Mouse (Mus musculus): ENCODE results near the gene Tctex1d4.

Tctex1d4 gene

GRCm38 (mm10) chr4:117126675-117127290 lies at the start of gene Tctex1d4:
Tctex1d4 (plus strand) TSS chr4:117126794.
- no peak for DNase-seq (ENCODE audit: low spot score)

GRCm38 (mm10) chr4:117087948-117088640 lies 38.5 kb upstream of the Tctex1d4 start:
- DNase-seq (ENCODE audit: low spot score): no peak

- no peak for DNase-seq (ENCODE audit: low spot score)
Observed at GRCm38 (mm10) chr4:117090586-117090985, 36.0 kb upstream of the Tctex1d4 start.

DNA sequence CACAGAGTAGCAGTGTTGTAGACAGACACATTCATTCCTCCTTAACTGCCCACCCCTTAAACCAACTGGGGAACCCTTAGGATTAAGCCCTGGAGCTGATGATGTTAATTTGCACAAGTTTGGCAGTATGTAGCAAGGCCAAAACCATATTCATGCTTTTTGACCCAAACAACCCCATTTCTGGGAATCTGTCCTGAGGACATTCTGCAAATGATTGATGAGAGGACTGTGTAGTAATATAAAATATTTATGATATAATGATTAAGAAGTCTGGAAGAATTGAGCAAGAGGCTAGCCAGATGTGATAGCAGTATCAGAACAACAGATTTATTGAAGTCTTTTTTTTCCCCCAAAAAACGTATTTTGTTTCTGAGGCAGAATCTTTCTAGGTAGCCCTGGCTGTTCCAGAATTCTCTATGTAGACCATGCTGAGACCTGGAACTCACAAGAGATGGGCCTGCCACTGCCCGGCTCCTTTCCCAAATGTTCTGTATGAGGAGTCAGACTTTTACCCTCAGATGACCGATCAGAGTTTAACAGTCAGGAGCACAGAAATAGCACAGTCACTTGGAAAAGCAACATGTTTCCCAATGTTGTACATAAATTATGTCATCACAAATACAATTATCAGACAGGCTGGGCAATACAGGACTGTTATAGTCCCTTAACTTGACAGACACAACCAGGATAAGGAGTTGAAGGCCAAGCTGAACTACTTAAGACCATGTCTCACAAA lies 31.8 kb upstream of the Tctex1d4 start:
- no peak for DNase-seq (ENCODE audit: low spot score)

GRCm38 (mm10) chr4:117095551-117096452 lies 30.8 kb upstream of the Tctex1d4 start, which contains the start of gene Ptch2:
Ptch2 (plus strand) TSS chr4:117096075.
- DNase-seq (ENCODE audit: low spot score): peak; percentile 77

DNA sequence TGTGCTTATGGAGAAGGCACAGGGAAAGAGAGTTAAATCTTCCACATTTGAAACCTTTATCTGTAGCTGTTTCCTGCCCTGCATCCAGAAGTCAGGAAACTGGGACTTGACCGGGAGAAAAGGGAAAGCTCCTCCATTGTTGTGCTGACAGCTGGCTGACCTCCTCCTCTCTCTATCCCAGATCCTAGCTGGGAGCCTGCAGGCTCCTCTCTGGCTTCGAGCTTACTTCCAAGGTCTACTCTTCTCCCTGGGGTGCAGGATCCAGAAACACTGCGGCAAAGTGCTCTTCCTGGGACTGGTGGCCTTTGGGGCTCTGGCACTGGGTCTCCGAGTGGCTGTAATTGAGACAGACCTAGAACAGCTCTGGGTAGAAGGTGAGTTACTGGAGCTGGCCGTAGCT lies 29.9 kb upstream of the Tctex1d4 start:
- DNase-seq (ENCODE audit: low spot score): no peak

- DNase-seq (ENCODE audit: low spot score): no peak
Observed at GRCm38 (mm10) chr4:117097969-117098763, 28.4 kb upstream of the Tctex1d4 start.

DNA sequence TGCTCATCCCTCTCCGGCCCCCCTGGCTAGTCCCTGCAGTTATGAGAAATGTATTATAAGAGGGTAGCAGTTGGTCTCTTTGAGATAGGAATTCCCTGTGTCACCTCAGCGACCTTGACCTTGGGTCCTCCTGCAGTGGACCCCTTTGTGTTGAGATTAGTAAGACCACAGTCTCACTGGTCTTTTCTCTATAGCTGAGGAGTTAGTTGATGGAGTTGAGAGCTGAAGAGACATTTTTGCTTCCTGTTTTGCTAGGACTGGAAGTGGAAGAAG lies 27.9 kb upstream of the Tctex1d4 start:
- DNase-seq (ENCODE audit: low spot score): no peak

DNA sequence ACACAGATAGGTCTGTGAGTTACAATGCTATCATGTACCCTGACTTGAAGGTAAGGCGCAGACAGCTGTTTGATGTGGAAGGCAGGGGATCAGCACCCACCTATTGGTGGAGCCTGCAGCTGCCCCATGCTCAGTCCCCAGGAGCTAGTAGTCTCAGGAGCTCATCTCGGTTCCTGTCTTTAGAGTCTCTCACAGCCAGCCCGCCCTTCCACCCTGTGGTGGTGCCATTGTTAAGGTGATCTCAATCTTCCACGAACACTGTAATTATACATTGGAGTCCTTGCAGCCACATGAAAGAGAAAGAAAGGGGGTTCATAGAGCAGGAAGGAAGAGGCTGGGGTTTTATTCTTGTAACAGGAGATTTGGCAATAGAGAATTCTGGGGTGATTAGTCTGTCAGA lies 26.6 kb upstream of the Tctex1d4 start:
- DNase-seq (ENCODE audit: low spot score): no peak

- no peak for DNase-seq (ENCODE audit: low spot score)
Observed at GRCm38 (mm10) chr4:117101218-117101617, 25.4 kb upstream of the Tctex1d4 start.

DNA sequence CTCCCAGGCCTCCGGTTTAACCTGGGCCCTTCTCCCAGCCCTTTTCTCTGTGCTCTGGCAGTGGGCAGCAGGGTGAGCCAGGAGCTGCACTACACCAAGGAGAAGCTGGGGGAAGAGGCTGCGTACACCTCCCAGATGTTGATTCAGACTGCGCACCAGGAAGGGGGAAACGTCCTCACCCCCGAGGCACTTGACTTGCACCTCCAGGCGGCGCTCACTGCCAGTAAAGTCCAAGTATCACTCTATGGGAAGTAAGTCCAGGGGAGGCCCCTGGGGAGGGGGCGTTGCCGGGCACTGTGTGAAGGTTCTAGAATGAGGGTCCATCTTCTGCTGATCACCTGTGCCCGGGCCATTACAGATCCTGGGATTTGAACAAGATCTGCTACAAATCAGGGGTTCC lies 21.9 kb upstream of the Tctex1d4 start:
- no peak for DNase-seq (ENCODE audit: low spot score)

GRCm38 (mm10) chr4:117105127-117105526 lies 21.5 kb upstream of the Tctex1d4 start:
- DNase-seq (ENCODE audit: low spot score): no peak

- DNase-seq (ENCODE audit: low spot score): no peak
Observed at GRCm38 (mm10) chr4:117107813-117108523, 18.6 kb upstream of the Tctex1d4 start.

GRCm38 (mm10) chr4:117108524-117108849 lies 18.1 kb upstream of the Tctex1d4 start:
- no peak for DNase-seq (ENCODE audit: low spot score)

GRCm38 (mm10) chr4:117109330-117109729 lies 17.3 kb upstream of the Tctex1d4 start:
- no peak for DNase-seq (ENCODE audit: low spot score)

GRCm38 (mm10) chr4:117110249-117110648 lies 16.3 kb upstream of the Tctex1d4 start:
- no peak for DNase-seq (ENCODE audit: low spot score)

DNA sequence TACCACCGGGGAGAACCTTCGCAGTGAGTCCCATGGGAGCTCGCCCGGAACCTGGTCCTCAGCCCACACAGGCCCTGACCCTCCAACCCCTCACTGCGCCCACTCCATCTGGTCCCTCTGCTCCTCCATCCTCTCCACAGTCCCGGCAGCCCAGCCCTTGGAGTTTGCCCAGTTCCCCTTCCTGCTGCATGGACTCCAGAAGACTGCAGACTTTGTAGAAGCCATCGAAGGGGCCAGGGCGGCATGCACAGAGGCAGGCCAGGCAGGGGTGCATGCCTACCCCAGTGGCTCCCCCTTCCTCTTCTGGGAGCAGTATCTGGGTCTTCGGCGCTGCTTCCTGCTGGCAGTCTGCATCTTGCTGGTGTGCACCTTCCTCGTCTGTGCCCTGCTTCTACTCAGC lies 15.6 kb upstream of the Tctex1d4 start:
- no peak for DNase-seq (ENCODE audit: low spot score)

- no peak for DNase-seq (ENCODE audit: low spot score)
Observed at GRCm38 (mm10) chr4:117113237-117113636, 13.4 kb upstream of the Tctex1d4 start.

- DNase-seq (ENCODE audit: low spot score): no peak
Observed at GRCm38 (mm10) chr4:117115592-117115991, 11.0 kb upstream of the Tctex1d4 start.

GRCm38 (mm10) chr4:117117931-117118330 lies 8.7 kb upstream of the Tctex1d4 start:
- DNase-seq (ENCODE audit: low spot score): no peak

DNA sequence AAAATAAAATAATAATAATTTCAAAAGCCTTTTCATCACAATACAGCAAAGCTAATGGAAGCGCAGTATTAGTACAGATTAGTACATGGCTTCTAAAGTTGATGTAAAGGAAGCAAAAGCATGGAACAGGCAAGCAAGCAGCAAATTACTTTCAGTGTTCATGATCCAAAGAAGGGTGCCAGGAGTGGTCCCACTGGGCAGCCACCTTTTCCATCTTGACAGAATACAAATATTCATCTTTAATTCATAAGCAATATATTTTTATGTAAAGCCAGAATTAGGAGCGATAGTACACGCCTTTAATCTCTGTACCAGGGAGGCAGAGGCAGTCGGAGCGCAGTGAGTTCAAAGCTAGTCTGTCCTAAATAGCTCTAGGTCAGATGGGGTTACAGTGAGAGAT lies 7.0 kb upstream of the Tctex1d4 start:
- no peak for DNase-seq (ENCODE audit: low spot score)

All from ovary, postnatal 36 days (tissue).